Mouse (Mus musculus) mouse trophoblast stem cell (cell line): ENCODE data around the gene Snph.

Source experiments
- in situ Hi-C, 2 experiments: fragments of 300-500 bp; cut with MseI, MboI; formaldehyde crosslinking; loops; 2 replicates in 1 of 2; 3 replicates in 1 of 2; pipeline ENCODE4 v1.15.1; 2025

Gene Snph

DNA sequence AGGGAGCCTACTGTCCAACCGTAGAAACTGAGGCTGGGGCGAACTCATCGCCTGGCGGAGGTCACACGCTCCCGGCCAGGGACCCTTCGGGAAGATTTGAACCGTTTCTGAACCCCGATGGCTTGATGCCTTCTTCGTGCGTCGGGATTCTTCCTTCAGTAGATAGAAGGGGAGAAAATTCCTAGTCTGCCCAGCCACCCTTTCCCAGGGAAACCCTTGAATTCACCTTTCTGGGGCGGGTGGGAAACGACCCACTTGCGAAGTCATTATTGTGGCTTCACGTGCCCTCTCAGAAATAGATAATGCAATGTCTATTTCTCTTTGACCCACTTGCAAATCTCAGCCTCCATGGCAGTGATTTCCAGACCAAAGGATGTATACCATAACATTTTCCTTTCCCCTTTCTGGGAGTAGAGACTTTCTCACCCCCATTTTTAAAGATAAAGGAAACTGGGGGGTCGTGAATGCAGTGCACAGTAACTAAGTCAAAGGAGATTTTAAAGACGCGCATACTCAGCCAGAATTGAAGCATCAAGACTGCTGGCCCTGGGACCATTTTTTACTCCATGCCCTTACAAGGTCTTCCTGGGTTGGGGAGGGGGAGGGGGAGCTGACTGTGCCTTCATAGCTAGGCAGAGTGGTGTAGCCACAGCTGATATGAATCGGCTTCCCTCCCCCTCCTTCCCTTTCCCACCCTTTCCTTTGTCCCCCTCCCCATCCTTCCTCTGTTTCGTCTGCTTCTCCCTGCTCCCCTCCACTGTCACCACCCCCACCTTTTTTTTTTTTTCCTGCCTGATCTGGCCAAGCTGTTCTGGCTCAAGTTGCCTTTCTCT lies 89.1 kb downstream of the Snph start:
- in situ Hi-C loops, result no loop called here

DNA sequence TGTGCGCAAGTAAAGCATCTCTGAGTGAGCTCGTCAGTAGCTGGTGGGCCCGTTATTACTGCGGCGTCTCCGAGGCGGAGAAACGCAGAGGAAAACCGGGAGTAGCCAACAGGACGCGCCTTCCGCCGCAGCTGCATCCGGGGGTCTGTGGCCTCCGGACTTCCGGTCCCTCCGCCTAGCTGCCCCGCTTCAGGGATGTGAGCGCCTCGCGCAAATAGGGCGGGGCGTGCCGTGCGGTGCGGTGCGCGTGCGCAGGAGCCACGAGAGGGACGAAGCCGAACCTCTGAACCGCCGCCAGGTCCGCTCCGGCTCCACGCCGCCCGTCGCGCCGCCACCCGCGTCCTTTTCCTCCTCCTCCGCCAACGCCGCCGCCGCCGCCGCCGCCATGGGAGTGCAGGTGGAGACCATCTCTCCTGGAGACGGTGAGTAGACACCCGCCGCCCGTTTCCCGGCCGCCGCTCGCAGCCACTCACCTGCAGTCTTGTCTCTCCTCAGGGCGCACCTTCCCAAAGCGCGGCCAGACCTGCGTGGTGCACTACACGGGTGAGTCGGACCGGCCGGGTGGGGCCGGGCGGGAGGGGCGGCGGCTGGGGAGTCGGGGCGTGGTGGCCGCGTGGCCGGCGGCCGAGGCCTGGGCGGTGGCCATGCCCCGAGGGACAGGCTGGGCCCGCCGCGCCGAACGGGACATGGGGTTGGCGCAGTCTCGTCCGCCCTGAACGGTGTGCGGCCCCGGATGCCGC lies 89.9 kb downstream of the Snph start, which contains the start of gene Fkbp1a:
Fkbp1a (plus strand) TSS at position 161 of the 740 bp plus-strand sequence.
- in situ Hi-C loops, result no loop called here
